Mouse (Mus musculus) lung, embryonic 16.5 days (tissue): ENCODE data around the gene 4933421I07Rik. TPM values are rescaled to one million over a fixed set of nuclear protein-coding genes. Genes with fewer than 3 reads are reported as not detected.

ENCODE experiments used
- ATAC-seq: fragments of 200-750 bp; cut with Nextera tagmentation; 2 replicates; pipeline ENCODE4 v1.8.0; 2017; ENCODE audit warnings: low read depth, mild to moderate bottlenecking, moderate library complexity
- H3K27ac ChIP-seq: fragments of 300-500 bp; sonication (generic); 2 replicates; pipeline ENCODE4 v1.5.1; 2014; ENCODE audit warnings: mild to moderate bottlenecking, control low read depth, low read length
- H3K27me3 ChIP-seq: fragments of 300-500 bp; sonication (generic); 2 replicates; pipeline ENCODE4 v1.6.1; 2014; ENCODE audit warnings: low read depth, low read length, mixed read lengths; ENCODE audit not compliant: control insufficient read depth, insufficient read depth
- H3K36me3 ChIP-seq: fragments of 300-500 bp; sonication (generic); 2 replicates; pipeline ENCODE4 v1.6.1; 2014; ENCODE audit warnings: low read length; ENCODE audit not compliant: control insufficient read depth, insufficient read depth
- H3K4me1 ChIP-seq: fragments of 300-500 bp; sonication (generic); replicated peaks from 2 replicates; pipeline ENCODE4 v1.6.1; 2014; ENCODE audit warnings: low read length, mixed read lengths; ENCODE audit not compliant: control insufficient read depth, insufficient read depth
- H3K4me2 ChIP-seq: fragments of 300-500 bp; sonication (generic); 2 replicates; pipeline ENCODE4 v1.6.1; 2014; ENCODE audit warnings: low read depth, low read length, control low read depth
- H3K4me3 ChIP-seq: fragments of 300-500 bp; sonication (generic); 2 replicates; pipeline ENCODE4 v1.5.1; 2014; ENCODE audit warnings: mild to moderate bottlenecking, low read length, control low read depth
- H3K9ac ChIP-seq: fragments of 300-500 bp; sonication (generic); 2 replicates; pipeline ENCODE4 v1.6.1; 2014; ENCODE audit warnings: low read length, control low read depth
- H3K9me3 ChIP-seq: fragments of 300-500 bp; sonication (generic); 2 replicates; pipeline ENCODE4 v1.6.1; 2016; ENCODE audit warnings: low read length; ENCODE audit not compliant: control insufficient read depth
- WGBS: fragments of 180-500 bp; shearing (Covaris S2); extraction: QIAGEN DNeasy Blood & Tissue Kit; methylation state at CpG from one replicate; pipeline ENCODE4 v1.1.7; 2014; 5-methylcytosine and 5-hydroxymethylcytosine counted together
- polyA plus RNA-seq: library from polyadenylated mRNA; unstranded; fragments of >200 nt; fragmentation: Nextera tagmentation; extraction: Ambion mirVana; gene quantifications from 2 replicates; pipeline ENCODE4 v1.2.1, GENCODE M21; 2015

Gene 4933421I07Rik
- not detected in 2 replicates for polyA plus RNA-seq

GRCm38 (mm10) chr7:42447850-42448249 lies at the start of gene 4933421I07Rik:
4933421I07Rik (minus strand) TSS chr7:42448120.
- Histone ChIP-seq H3K9ac (no peak within 1 kb of the TSS), H3K27me3 (no peaks in the 10 kb centered on the region), H3K4me3 (no peak within 1 kb of the TSS), H3K36me3 (no peaks in the 10 kb centered on the region), H3K27ac (no peak within 1 kb of the TSS), H3K9me3 (peaks cover 3% of the 10 kb centered on the region), H3K4me1 (no peaks in the 10 kb centered on the region), H3K4me2 (no peak within 1 kb of the TSS)
- 68% methylated on average over 5 of the region's 5 CpGs for WGBS
- ATAC-seq, result no peak

GRCm38 (mm10) chr7:42497356-42497755 lies 49.4 kb upstream of the 4933421I07Rik start:
- Histone ChIP-seq H3K4me2 (no peak overlapping the region), H3K9ac (no peak overlapping the region), H3K27me3 (no peaks in the 10 kb centered on the region), H3K4me1 (no peaks in the 10 kb centered on the region), H3K36me3 (peaks cover 12% of the 10 kb centered on the region), H3K27ac (no peak overlapping the region), H3K4me3 (no peak overlapping the region), H3K9me3 (peaks cover 3% of the 10 kb centered on the region; the same call in 1 of the 2 replicates)
- 92% methylated on average over 9 of the region's 9 CpGs for WGBS
- no peak for ATAC-seq

GRCm38 (mm10) chr7:42496202-42496601 lies 48.3 kb upstream of the 4933421I07Rik start:
- H3K4me2 ChIP-seq, result no peak overlapping the region
- no peak for ATAC-seq
- no peaks in the 10 kb centered on the region for H3K4me1 ChIP-seq
- H3K27ac ChIP-seq, result no peak overlapping the region
- no peaks in the 10 kb centered on the region for H3K27me3 ChIP-seq
- WGBS, result 91% methylated on average over 1 of the region's 1 CpGs
- H3K9me3 ChIP-seq, result peaks cover 3% of the 10 kb centered on the region; the same call in 1 of the 2 replicates
- peaks cover 11% of the 10 kb centered on the region for H3K36me3 ChIP-seq
- no peak overlapping the region for H3K9ac ChIP-seq
- no peak overlapping the region for H3K4me3 ChIP-seq

- no peak overlapping the region for H3K9ac ChIP-seq
- no peak for ATAC-seq
- no peak overlapping the region for H3K27ac ChIP-seq
- peaks cover 3% of the 10 kb centered on the region for H3K9me3 ChIP-seq
- H3K36me3 ChIP-seq, result peaks cover 10% of the 10 kb centered on the region
- no peaks in the 10 kb centered on the region for H3K27me3 ChIP-seq
- H3K4me2 ChIP-seq, result no peak overlapping the region
- no peak overlapping the region for H3K4me3 ChIP-seq
- WGBS, result 84% methylated on average over 5 of the region's 5 CpGs
- no peaks in the 10 kb centered on the region for H3K4me1 ChIP-seq
Measured at GRCm38 (mm10) chr7:42490859-42491258, 42.9 kb upstream of the 4933421I07Rik start.

GRCm38 (mm10) chr7:42490358-42490757 lies 42.4 kb upstream of the 4933421I07Rik start:
- H3K27ac ChIP-seq, result no peak overlapping the region
- 91% methylated on average over 4 of the region's 4 CpGs for WGBS
- H3K9me3 ChIP-seq, result peaks cover 3% of the 10 kb centered on the region
- H3K4me2 ChIP-seq, result no peak overlapping the region
- no peak overlapping the region for H3K4me3 ChIP-seq
- no peak for ATAC-seq
- H3K36me3 ChIP-seq, result peaks cover 12% of the 10 kb centered on the region
- no peak overlapping the region for H3K9ac ChIP-seq
- H3K4me1 ChIP-seq, result no peaks in the 10 kb centered on the region
- H3K27me3 ChIP-seq, result no peaks in the 10 kb centered on the region

- no peaks in the 10 kb centered on the region for H3K36me3 ChIP-seq
- 0 out of 2 replicates have a peak, but pooled peaks cover 3% of the 10 kb centered on the region for H3K9me3 ChIP-seq
- no peak for ATAC-seq
- no peak overlapping the region for H3K4me3 ChIP-seq
- no peak overlapping the region for H3K27ac ChIP-seq
- H3K4me1 ChIP-seq, result no peaks in the 10 kb centered on the region
- WGBS, result 65% methylated on average over 4 of the region's 4 CpGs
- no peak overlapping the region for H3K9ac ChIP-seq
- H3K27me3 ChIP-seq, result no peaks in the 10 kb centered on the region
- H3K4me2 ChIP-seq, result no peak overlapping the region
Measured at GRCm38 (mm10) chr7:42454640-42455039, 6.7 kb upstream of the 4933421I07Rik start.

- Histone ChIP-seq H3K4me1 (no peaks in the 10 kb centered on the region), H3K9ac (no peak overlapping the region), H3K27ac (no peak overlapping the region), H3K4me3 (no peak overlapping the region), H3K36me3 (no peaks in the 10 kb centered on the region), H3K4me2 (no peak overlapping the region), H3K9me3 (peaks cover 6% of the 10 kb centered on the region), H3K27me3 (no peaks in the 10 kb centered on the region)
- WGBS, result 23% methylated on average over 3 of the region's 3 CpGs
- no peak for ATAC-seq
Measured at GRCm38 (mm10) chr7:42450618-42451017, 2.7 kb upstream of the 4933421I07Rik start.

GRCm38 (mm10) chr7:42447352-42447751 lies 568 bp downstream of the 4933421I07Rik start:
- Histone ChIP-seq H3K4me1 (no peaks in the 10 kb centered on the region), H3K4me2 (no peak overlapping the region), H3K27ac (no peak overlapping the region), H3K36me3 (no peaks in the 10 kb centered on the region), H3K4me3 (no peak overlapping the region), H3K9ac (no peak overlapping the region), H3K9me3 (peaks cover 3% of the 10 kb centered on the region), H3K27me3 (no peaks in the 10 kb centered on the region)
- WGBS, result 83% methylated on average over 9 of the region's 9 CpGs
- ATAC-seq, result no peak
